Mouse (Mus musculus) heart, postnatal 0 days (tissue): ENCODE measurements around the gene Tiam1.

Experiments
- CTCF ChIP-seq: IDR thresholded peaks from 2 replicates; pipeline ENCODE4 v1.5.1; 2016; ENCODE audit warnings: antibody characterized with exemption, control low read depth, low read depth
- EP300 ChIP-seq: IDR thresholded peaks from 2 replicates; pipeline ENCODE4 v1.6.1; 2016; ENCODE audit warnings: antibody characterized with exemption, low read depth

GRCm38 (mm10) chr16:90150820-90151219 is 7.3 kb upstream of the Tiam1 start:
- TF ChIP-seq CTCF (no peak), EP300 (no peak)
